Mouse (Mus musculus): ENCODE data around the gene Eno2.

Gene Eno2

GRCm38 (mm10) chr6:124741842-124742241 lies 27.6 kb downstream of the Eno2 start:
- DNase-seq (ENCODE audit: low spot score in 2 of 2): no peak

- DNase-seq (ENCODE audit: low spot score in 2 of 2): peak; percentile 64 to 88
Measured at GRCm38 (mm10) chr6:124740888-124741761, 28.3 kb downstream of the Eno2 start, which contains the start of gene Grcc10. Grcc10 (minus strand) TSS chr6:124741374.

GRCm38 (mm10) chr6:124740211-124740887 lies 29.1 kb downstream of the Eno2 start:
- DNase-seq (ENCODE audit: low spot score in 2 of 2): no peak

- no peak for DNase-seq (ENCODE audit: low spot score in 2 of 2)
Measured at GRCm38 (mm10) chr6:124739231-124739796, 30.2 kb downstream of the Eno2 start.

GRCm38 (mm10) chr6:124738511-124739023 lies 30.9 kb downstream of the Eno2 start, which contains the start of gene Ptpn6:
Ptpn6 (minus strand) TSS chr6:124738714.
- no peak for DNase-seq (ENCODE audit: low spot score in 2 of 2)

GRCm38 (mm10) chr6:124737040-124737439 lies 32.4 kb downstream of the Eno2 start:
- no peak for DNase-seq (ENCODE audit: low spot score in 2 of 2)

- DNase-seq (ENCODE audit: low spot score in 2 of 2): no peak
Measured at GRCm38 (mm10) chr6:124734417-124734816, 35.1 kb downstream of the Eno2 start.

GRCm38 (mm10) chr6:124732476-124733370 lies 36.8 kb downstream of the Eno2 start:
- DNase-seq (ENCODE audit: low spot score in 2 of 2): no peak

- DNase-seq (ENCODE audit: low spot score in 2 of 2): no peak
Measured at GRCm38 (mm10) chr6:124731038-124731437, 38.4 kb downstream of the Eno2 start.

GRCm38 (mm10) chr6:124729850-124730705 lies 39.4 kb downstream of the Eno2 start:
- DNase-seq (ENCODE audit: low spot score in 2 of 2): no peak

GRCm38 (mm10) chr6:124728621-124729020 lies 40.9 kb downstream of the Eno2 start:
- DNase-seq (ENCODE audit: low spot score in 2 of 2): no peak

- no peak for DNase-seq (ENCODE audit: low spot score in 2 of 2)
Measured at GRCm38 (mm10) chr6:124724472-124724871, 45.0 kb downstream of the Eno2 start.

- no peak for DNase-seq (ENCODE audit: low spot score in 2 of 2)
Measured at GRCm38 (mm10) chr6:124723541-124723940, 45.9 kb downstream of the Eno2 start.

- no peak for DNase-seq (ENCODE audit: low spot score in 2 of 2)
Measured at GRCm38 (mm10) chr6:124722876-124723473, 46.5 kb downstream of the Eno2 start.

GRCm38 (mm10) chr6:124720904-124721303 lies 48.6 kb downstream of the Eno2 start:
- DNase-seq (ENCODE audit: low spot score in 2 of 2): no peak

- DNase-seq (ENCODE audit: low spot score in 2 of 2): no peak
Measured at GRCm38 (mm10) chr6:124719354-124719978, 50.0 kb downstream of the Eno2 start.

GRCm38 (mm10) chr6:124718703-124719102 lies 50.8 kb downstream of the Eno2 start:
- no peak for DNase-seq (ENCODE audit: low spot score in 2 of 2)

- no peak for DNase-seq (ENCODE audit: low spot score in 2 of 2)
Measured at GRCm38 (mm10) chr6:124717968-124718367, 51.5 kb downstream of the Eno2 start.

- DNase-seq (ENCODE audit: low spot score in 2 of 2): no peak
Measured at GRCm38 (mm10) chr6:124716864-124717490, 52.5 kb downstream of the Eno2 start.

Measured in cerebellum, postnatal 4 days (tissue).